25 mouse cellular contexts compared by ENCODE assay signal in the genomic region with DNA sequence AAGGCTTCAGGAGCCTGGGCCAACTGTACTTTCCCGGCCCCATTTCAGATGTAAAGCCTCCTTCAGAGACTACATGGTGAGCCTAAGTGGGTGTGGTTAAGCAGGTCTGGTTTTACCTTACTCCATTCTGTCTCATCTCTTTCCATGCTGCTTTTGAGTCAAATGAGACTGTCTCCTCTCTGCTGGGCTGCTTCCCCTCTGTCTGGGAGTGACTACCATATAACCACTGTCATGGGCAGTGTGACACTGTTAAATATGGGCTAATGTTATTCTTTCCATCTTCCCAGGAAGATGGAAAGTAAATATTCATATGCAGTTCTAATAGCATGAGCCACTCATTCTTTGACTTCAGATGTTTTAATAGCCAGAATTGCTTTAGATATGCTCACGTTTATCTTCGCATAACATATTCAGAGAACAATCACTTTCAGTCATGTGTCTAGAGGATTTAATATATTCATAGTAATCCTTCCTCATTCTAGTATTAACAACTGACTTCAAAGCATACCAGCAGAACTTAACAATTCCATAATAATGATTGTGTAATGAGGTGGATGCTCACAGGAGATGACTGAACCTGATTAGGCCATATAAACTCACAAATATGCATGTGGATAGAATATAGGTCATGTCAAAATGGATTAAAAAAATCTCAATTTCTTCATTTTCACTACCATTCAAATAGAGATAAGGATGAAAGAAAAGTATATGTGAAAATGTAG.
DNase-seq lines count a peak whose midpoint lies in the region; ATAC-seq lines count a peak whose summit lies in the region.
"Had no signal": no experiment of that assay in that cellular context is flagged by ENCODE, and none has a peak within 500 bp of the region (broad histone marks: within the 10 kb centered on the region; RNA-seq: fewer than 3 reads in every experiment).

No protein-coding gene starts in this region.

- H3K4me1 ChIP-seq in midbrain, embryonic 16.5 days (ENCODE audit: control insufficient read depth, insufficient read depth, low read length) = no peaks in the 10 kb centered on the region
- H3K4me1 ChIP-seq: heart, embryonic 13.5 days; hindbrain, embryonic 15.5 days had no signal

- ATAC-seq in midbrain, embryonic 16.5 days = peak; percentile 80
- ATAC-seq: activated CD4-positive, CD25-positive, alpha-beta regulatory T cell, adult 4 months; forebrain, embryonic 14.5 days; forebrain, postnatal 0 days had no signal

- no peaks in the 10 kb centered on the region for H3K27me3 ChIP-seq in midbrain, embryonic 16.5 days (ENCODE audit: control insufficient read depth, insufficient read depth, low read depth, low read length)
- H3K27me3 ChIP-seq: embryonic facial prominence, embryonic 12.5 days; embryonic facial prominence, embryonic 15.5 days; hindbrain, embryonic 12.5 days; hindbrain, embryonic 15.5 days had no signal

- no peak overlapping the region for H3K4me2 ChIP-seq in midbrain, embryonic 16.5 days (ENCODE audit: low read length)
- H3K4me2 ChIP-seq: embryonic facial prominence, embryonic 12.5 days; embryonic facial prominence, embryonic 15.5 days; heart, embryonic 13.5 days; hindbrain, embryonic 12.5 days; hindbrain, embryonic 15.5 days had no signal

- peak; percentile 56 for DNase-seq in heart, adult 11 months
- no peak for DNase-seq in heart, postnatal 4 days
- DNase-seq in retina, postnatal 1 day = peak; percentile 43
- no peak for DNase-seq in retina, embryonic 14.5 days (ENCODE audit: low spot score)
- DNase-seq in thymus, adult 18-20 months = no peak
- DNase-seq in thymus, postnatal 25 days = no peak
- DNase-seq: adrenal gland, adult 8-10 months; adrenal gland, postnatal 25 days; cerebellum, adult 18-20 months; cerebellum, adult 9-10 months; cerebellum, postnatal 14 days; forebrain, postnatal 0 days; gastrocnemius, adult 2 months; gastrocnemius, postnatal 14 days; heart, adult 2 months; heart, postnatal 14 days had no signal

- H3K9ac ChIP-seq in midbrain, embryonic 16.5 days (ENCODE audit: low read depth, low read length) = no peak overlapping the region
- H3K9ac ChIP-seq: embryonic facial prominence, embryonic 12.5 days; embryonic facial prominence, embryonic 15.5 days; forebrain, postnatal 0 days; heart, embryonic 13.5 days; hindbrain, embryonic 12.5 days; hindbrain, embryonic 15.5 days had no signal

- 61% methylated on average over 3 of the region's 3 CpGs for WGBS in midbrain, embryonic 16.5 days

- no peaks in the 10 kb centered on the region for H3K9me3 ChIP-seq in midbrain, embryonic 16.5 days (replicated peaks; ENCODE audit: control insufficient read depth, low read length, poor library complexity, severe bottlenecking)
- H3K9me3 ChIP-seq: embryonic facial prominence, embryonic 12.5 days; embryonic facial prominence, embryonic 15.5 days; heart, embryonic 10.5 days; heart, embryonic 13.5 days; hindbrain, embryonic 12.5 days; hindbrain, embryonic 15.5 days had no signal

- H3K27ac ChIP-seq in midbrain, embryonic 16.5 days (ENCODE audit: low read length) = peak overlapping the region; percentile 64
- H3K27ac ChIP-seq: embryonic facial prominence, embryonic 12.5 days; embryonic facial prominence, embryonic 15.5 days; gastrocnemius, adult 2 months; heart, adult 2 months; heart, embryonic 10.5 days; heart, embryonic 13.5 days; hindbrain, embryonic 12.5 days; hindbrain, embryonic 15.5 days had no signal

- H3K36me3 ChIP-seq in midbrain, embryonic 16.5 days (ENCODE audit: control insufficient read depth, insufficient read depth, low read length) = no peaks in the 10 kb centered on the region
- H3K36me3 ChIP-seq: embryonic facial prominence, embryonic 12.5 days; embryonic facial prominence, embryonic 15.5 days; heart, embryonic 10.5 days; heart, embryonic 13.5 days; hindbrain, embryonic 12.5 days; hindbrain, embryonic 15.5 days had no signal

- no peak overlapping the region for H3K4me3 ChIP-seq in midbrain, embryonic 16.5 days (ENCODE audit: low read depth, low read length)
- H3K4me3 ChIP-seq: embryonic facial prominence, embryonic 12.5 days; embryonic facial prominence, embryonic 15.5 days; gastrocnemius, adult 2 months; heart, adult 2 months; heart, embryonic 10.5 days; heart, embryonic 13.5 days; hindbrain, embryonic 12.5 days; hindbrain, embryonic 15.5 days had no signal

Comparison
In these comparisons a context has a peak if more than half of its experiments do, and no peak if none do; other contexts are left out.
1. DNase-seq: peak in heart, adult 11 months (single experiment) and retina, postnatal 1 day (single experiment); none in heart, postnatal 4 days (single experiment), retina, embryonic 14.5 days (single experiment), thymus, adult 18-20 months (0 of 2) and thymus, postnatal 25 days (single experiment).